Mouse (Mus musculus) stomach, embryonic 15.5 days (tissue): ENCODE measurements around the gene Lhfpl5. TPM values are rescaled to one million over a fixed set of nuclear protein-coding genes. Genes with fewer than 3 reads are reported as not detected.

Experiments used
- ATAC-seq: fragments of 200-750 bp; cut with Nextera tagmentation; 2 replicates; pipeline ENCODE4 v1.8.0; 2017; ENCODE audit warnings: low read depth, moderate number of reproducible peaks, moderate TSS enrichment; ENCODE audit not compliant: insufficient read depth, low FRiP score
- H3K27ac ChIP-seq: fragments of 300-500 bp; sonication (generic); 2 replicates; pipeline ENCODE4 v1.5.1; 2015; ENCODE audit warnings: mild to moderate bottlenecking, inconsistent platforms
- H3K27me3 ChIP-seq: fragments of 300-500 bp; sonication (generic); replicated peaks from 2 replicates; pipeline ENCODE4 v1.6.1; 2015; ENCODE audit warnings: inconsistent platforms
- H3K36me3 ChIP-seq: fragments of 300-500 bp; sonication (generic); 2 replicates; pipeline ENCODE4 v1.6.1; 2015; ENCODE audit warnings: inconsistent platforms
- H3K4me1 ChIP-seq: fragments of 300-500 bp; sonication (generic); 2 replicates; pipeline ENCODE4 v1.6.1; 2015; ENCODE audit warnings: inconsistent platforms
- H3K4me2 ChIP-seq: fragments of 300-500 bp; sonication (generic); 2 replicates; pipeline ENCODE4 v1.6.1; 2015; ENCODE audit warnings: mild to moderate bottlenecking, inconsistent platforms
- H3K4me3 ChIP-seq: fragments of 300-500 bp; sonication (generic); replicated peaks from 2 replicates; pipeline ENCODE4 v1.5.1; 2015; ENCODE audit warnings: inconsistent platforms
- H3K9ac ChIP-seq: fragments of 300-500 bp; sonication (generic); 2 replicates; pipeline ENCODE4 v1.6.1; 2015; ENCODE audit warnings: inconsistent platforms
- H3K9me3 ChIP-seq: fragments of 300-500 bp; sonication (generic); 2 replicates; pipeline ENCODE4 v1.6.1; 2016; ENCODE audit warnings: inconsistent platforms
- WGBS: fragments of 180-500 bp; shearing (Covaris S2); methylation state at CpG from one replicate; pipeline ENCODE4 v1.1.7; 2015; 5-methylcytosine and 5-hydroxymethylcytosine counted together
- polyA plus RNA-seq: library from polyadenylated mRNA; unstranded; fragments of >200 nt; fragmentation: Nextera tagmentation; extraction: Ambion mirVana; gene quantifications from 2 replicates; pipeline ENCODE4 v1.2.1, GENCODE M21; 2015

Gene Lhfpl5
- polyA plus RNA-seq, 1 experiment from 2014 or later, result 1.0 TPM

DNA sequence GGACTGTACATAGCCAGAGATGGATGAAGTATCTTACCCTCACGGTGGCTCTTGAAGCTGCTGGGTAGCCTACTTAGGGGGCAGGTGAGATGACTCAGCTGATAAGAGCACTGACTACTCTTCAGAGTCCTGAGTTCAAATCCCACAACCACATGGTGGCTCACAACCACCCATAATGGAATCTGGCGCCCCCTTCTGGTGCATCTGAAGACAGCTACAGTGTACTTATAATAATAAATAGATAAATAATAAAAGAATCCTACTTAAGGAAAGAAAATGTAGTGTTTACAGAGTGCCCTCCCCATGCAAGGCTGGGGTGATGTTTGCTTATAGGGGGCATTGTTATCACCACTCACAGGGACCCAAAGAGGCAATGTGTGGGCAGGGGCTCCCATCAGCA is 5.6 kb downstream of the Lhfpl5 start:
- Histone ChIP-seq H3K4me3 (no peak overlapping the region), H3K9ac (no peak overlapping the region), H3K27ac (no peak overlapping the region), H3K4me2 (no peak overlapping the region), H3K27me3 (no peaks in the 10 kb centered on the region), H3K36me3 (no peaks in the 10 kb centered on the region), H3K9me3 (no peaks in the 10 kb centered on the region), H3K4me1 (no peaks in the 10 kb centered on the region)
- no peak for ATAC-seq
- 61% methylated on average over 2 of the region's 2 CpGs for WGBS

DNA sequence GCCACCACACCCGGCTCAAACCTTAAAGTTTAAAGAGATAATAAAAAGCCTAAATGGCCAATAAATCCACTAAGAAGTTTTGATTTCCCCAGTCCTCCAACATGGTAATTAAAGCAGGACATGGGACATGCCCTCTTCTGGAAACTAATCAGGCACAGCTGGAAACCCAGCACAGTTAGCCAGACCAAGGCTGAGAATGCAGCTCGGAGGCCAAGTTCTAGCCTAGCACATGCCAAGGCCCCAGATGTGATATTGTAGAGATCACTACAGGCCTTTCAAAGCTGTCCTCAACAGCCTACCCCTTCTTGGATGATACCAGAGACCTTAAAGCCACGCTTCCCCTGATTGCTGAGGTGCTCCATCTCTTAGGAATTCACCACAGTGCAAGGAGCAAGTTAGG is 11.1 kb downstream of the Lhfpl5 start:
- H3K4me2 ChIP-seq, result no peak overlapping the region
- H3K4me1 ChIP-seq, result no peaks in the 10 kb centered on the region
- no peaks in the 10 kb centered on the region for H3K9me3 ChIP-seq
- no peak overlapping the region for H3K27ac ChIP-seq
- 89% methylated on average over 3 of the region's 3 CpGs for WGBS
- no peak for ATAC-seq
- H3K4me3 ChIP-seq, result no peak overlapping the region
- peaks cover 33% of the 10 kb centered on the region for H3K36me3 ChIP-seq
- no peaks in the 10 kb centered on the region for H3K27me3 ChIP-seq
- no peak overlapping the region for H3K9ac ChIP-seq

DNA sequence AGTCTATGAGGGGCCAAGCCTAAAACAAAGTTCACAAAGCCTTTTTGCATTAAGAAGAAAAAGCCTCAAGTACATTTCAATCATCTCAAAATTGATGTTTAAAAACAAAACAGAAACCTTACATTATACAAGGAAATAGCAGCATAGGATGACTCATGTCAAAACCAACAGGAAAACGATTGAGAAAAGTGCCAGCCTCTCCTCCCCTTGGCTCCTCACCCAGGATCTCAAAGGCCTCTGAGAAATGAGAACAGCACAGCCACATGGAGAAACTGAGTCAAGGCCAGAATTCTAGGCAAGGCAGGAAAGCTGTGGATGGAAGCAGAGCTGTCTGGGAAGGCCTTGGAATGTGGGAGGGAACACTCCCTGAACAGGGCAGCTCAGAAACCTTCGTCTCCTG is 13.2 kb downstream of the Lhfpl5 start:
- H3K27me3 ChIP-seq, result no peaks in the 10 kb centered on the region
- no peak overlapping the region for H3K27ac ChIP-seq
- no peaks in the 10 kb centered on the region for H3K9me3 ChIP-seq
- peaks cover 51% of the 10 kb centered on the region for H3K36me3 ChIP-seq
- WGBS, result 72% methylated on average over 2 of the region's 2 CpGs
- H3K4me3 ChIP-seq, result no peak overlapping the region
- no peak overlapping the region for H3K9ac ChIP-seq
- no peak overlapping the region for H3K4me2 ChIP-seq
- no peaks in the 10 kb centered on the region for H3K4me1 ChIP-seq
- no peak for ATAC-seq

DNA sequence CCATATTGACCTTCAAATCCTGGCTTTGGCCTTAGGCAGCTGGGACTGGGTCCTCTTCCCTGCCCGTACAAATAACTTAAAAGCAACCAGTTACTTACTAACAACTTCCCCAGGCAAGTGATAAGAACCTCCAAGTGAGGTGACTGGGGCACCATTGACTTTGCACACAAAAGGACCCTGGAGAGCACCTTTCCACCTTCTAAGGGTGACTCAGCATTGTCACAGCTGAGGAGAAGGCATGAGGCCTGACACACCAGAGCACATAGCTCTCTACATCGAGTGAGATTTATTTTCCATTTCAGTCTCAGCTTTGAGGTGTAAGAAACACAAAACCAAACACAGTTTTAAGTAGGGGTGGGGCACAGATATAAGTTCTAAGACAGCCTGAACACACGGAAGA is 15.2 kb downstream of the Lhfpl5 start:
- Histone ChIP-seq H3K4me1 (no peaks in the 10 kb centered on the region), H3K27ac (no peak overlapping the region), H3K9ac (no peak overlapping the region), H3K36me3 (peaks cover 56% of the 10 kb centered on the region), H3K9me3 (no peaks in the 10 kb centered on the region), H3K4me2 (no peak overlapping the region), H3K4me3 (no peak overlapping the region), H3K27me3 (no peaks in the 10 kb centered on the region)
- 77% methylated on average over 3 of the region's 3 CpGs for WGBS
- ATAC-seq, result no peak

DNA sequence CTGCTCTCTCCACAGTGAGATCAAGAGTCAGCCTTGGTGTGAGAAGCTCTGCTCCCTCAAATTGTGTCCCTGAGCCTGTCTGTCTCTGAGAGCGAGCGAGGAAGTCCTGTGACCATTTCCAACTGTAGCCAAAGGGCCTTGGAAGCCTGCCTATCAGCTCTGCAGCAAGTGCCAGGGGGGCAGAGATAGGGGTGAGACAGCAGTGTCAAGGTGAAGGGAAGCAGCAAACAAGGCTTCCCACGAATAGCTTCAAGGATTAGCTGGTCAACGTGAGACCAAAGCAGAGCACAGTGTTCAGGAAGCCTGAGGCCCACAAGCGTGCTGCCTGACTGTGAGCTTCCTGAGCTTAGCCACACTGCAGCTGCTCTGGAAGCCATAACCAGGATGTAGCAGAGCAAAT is 16.0 kb downstream of the Lhfpl5 start:
- Histone ChIP-seq H3K4me1 (no peaks in the 10 kb centered on the region), H3K27me3 (no peaks in the 10 kb centered on the region), H3K4me3 (no peak overlapping the region), H3K9me3 (no peaks in the 10 kb centered on the region), H3K4me2 (no peak overlapping the region), H3K27ac (no peak overlapping the region), H3K36me3 (peaks cover 59% of the 10 kb centered on the region), H3K9ac (no peak overlapping the region)
- ATAC-seq, result no peak
- WGBS, result 91% methylated on average over 5 of the region's 5 CpGs

DNA sequence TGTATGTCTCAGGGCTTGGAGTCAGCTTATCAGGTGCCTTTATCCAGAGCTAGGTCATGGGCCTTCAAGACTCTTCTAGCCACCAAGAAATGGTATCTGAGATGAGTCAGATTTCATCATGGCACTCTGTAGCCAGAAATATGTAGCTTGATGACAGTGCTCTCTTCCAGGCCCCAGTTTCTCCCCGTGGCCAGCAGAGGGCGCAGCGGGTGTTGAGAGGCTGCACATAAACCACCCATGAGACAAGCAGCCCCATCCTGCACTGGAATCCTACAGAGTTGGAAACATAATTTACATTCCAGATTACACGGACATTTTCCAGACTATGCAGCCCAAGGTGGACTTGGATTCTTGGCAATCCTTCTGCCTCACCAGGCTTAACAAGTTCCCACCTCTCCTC is 17.6 kb downstream of the Lhfpl5 start:
- Histone ChIP-seq H3K4me1 (no peaks in the 10 kb centered on the region), H3K9me3 (no peaks in the 10 kb centered on the region), H3K36me3 (peaks cover 59% of the 10 kb centered on the region), H3K27me3 (no peaks in the 10 kb centered on the region), H3K27ac (no peak overlapping the region), H3K4me3 (no peak overlapping the region), H3K9ac (no peak overlapping the region), H3K4me2 (no peak overlapping the region)
- 22% methylated on average over 4 of the region's 4 CpGs for WGBS
- ATAC-seq, result no peak; the same call in 1 of the 2 replicates

DNA sequence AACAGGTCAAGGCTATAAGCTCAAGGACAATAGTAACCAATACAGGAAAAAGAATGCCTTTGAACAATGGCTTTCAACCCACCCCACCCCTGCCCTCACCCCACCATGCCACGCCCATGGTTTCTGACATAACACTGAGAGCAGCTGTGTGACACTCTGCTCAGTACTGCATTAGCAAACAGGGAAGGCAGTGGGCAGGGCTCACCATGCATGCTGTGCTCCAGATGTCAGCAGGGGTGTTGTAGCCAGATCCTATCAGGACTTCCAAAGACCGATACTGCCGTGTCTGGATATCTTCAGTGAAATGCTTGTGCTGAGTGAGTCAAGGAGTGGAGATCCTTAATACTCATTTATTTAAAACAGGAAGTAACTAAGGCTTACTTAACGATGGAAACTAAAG is 18.5 kb downstream of the Lhfpl5 start:
- no peak for ATAC-seq
- Histone ChIP-seq H3K9me3 (no peaks in the 10 kb centered on the region), H3K4me1 (no peaks in the 10 kb centered on the region), H3K9ac (no peak overlapping the region), H3K4me3 (no peak overlapping the region), H3K36me3 (peaks cover 56% of the 10 kb centered on the region), H3K27me3 (no peaks in the 10 kb centered on the region), H3K27ac (no peak overlapping the region), H3K4me2 (no peak overlapping the region)
- WGBS, result 55% methylated on average over 4 of the region's 4 CpGs

DNA sequence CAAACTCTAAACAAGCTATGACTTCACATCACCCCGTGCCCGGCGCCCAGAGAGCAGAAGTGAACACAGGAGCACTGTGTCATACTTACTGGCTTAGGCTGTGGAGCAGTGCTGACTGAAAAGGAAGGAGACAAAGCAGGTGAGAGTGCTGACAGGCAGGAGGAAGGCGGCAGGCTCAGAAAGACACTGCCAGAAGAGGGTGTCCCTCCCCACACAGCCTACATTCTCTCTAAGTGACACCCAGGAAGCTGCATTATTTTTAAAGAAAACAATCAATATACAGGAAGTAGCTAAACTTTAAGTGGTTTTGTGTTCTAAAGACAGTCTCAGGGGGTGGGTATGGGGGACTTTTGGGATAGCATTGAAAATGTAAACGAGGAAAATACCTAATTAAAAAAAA is 25.3 kb downstream of the Lhfpl5 start:
- H3K36me3 ChIP-seq, result peaks cover 46% of the 10 kb centered on the region
- no peak overlapping the region for H3K27ac ChIP-seq
- H3K27me3 ChIP-seq, result no peaks in the 10 kb centered on the region
- 80% methylated on average over 5 of the region's 5 CpGs for WGBS
- H3K4me2 ChIP-seq, result no peak overlapping the region
- H3K4me1 ChIP-seq, result no peaks in the 10 kb centered on the region
- H3K9me3 ChIP-seq, result no peaks in the 10 kb centered on the region
- no peak for ATAC-seq
- no peak overlapping the region for H3K9ac ChIP-seq
- no peak overlapping the region for H3K4me3 ChIP-seq

DNA sequence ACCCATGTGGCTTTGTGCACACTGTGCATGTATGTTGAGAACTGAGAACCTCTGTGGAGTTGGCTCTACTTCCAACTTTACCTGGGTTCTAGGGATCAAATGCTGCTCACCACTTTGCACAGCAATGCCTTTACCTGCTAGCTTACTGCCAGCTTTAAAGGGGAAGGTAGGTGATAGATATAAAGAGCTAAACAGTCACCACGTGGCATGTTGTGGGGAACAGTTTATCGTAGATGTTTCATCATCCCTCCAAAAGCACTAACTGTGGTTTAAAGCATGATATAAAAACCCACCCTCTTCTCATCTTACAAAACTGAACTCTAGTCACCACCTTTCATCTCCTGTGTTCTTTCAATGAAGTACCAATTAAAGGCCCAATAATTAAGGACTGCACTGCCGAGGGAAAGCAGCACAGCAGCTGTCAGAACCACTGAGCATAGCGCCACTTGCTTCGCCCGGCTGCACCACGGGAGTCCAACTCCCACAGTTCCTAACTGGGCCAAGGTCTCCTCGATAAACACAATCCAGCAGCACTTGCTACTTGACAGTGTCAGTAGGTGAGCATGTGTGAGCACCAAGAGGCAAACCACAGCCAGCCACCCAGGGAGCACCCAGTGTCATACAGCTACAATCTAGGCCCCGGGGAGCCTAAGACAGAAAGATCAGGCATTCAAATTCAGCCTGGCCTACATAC is 26.3 kb downstream of the Lhfpl5 start:
- WGBS, result 88% methylated on average over 9 of the region's 9 CpGs
- Histone ChIP-seq H3K9me3 (no peaks in the 10 kb centered on the region), H3K4me1 (no peaks in the 10 kb centered on the region), H3K27me3 (no peaks in the 10 kb centered on the region), H3K4me3 (no peak overlapping the region), H3K9ac (no peak overlapping the region), H3K27ac (no peak overlapping the region), H3K4me2 (no peak overlapping the region), H3K36me3 (peaks cover 41% of the 10 kb centered on the region)
- no peak for ATAC-seq

DNA sequence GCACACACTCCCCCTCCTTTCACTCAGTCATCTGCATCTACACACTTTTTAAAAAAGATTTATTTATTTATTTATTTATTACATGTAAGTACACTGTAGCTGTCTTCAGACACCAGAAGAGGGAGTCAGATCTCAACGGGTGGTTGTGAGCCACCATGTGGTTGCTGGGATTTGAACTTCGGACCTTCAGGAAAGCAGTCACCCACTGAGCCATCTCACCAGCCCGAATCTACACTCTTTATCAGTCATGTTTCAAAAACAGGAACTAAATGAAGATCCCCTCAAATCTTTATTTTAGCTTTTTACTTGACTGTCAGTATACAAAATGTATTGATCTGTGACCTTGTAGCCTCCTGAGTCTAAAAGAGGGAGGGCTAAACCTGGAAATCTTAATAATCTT is 34.1 kb downstream of the Lhfpl5 start:
- no peak for ATAC-seq
- Histone ChIP-seq H3K27ac (no peak overlapping the region), H3K4me3 (no peak overlapping the region), H3K9me3 (no peaks in the 10 kb centered on the region), H3K4me2 (no peak overlapping the region), H3K4me1 (no peaks in the 10 kb centered on the region), H3K9ac (no peak overlapping the region), H3K36me3 (peaks cover 4% of the 10 kb centered on the region), H3K27me3 (no peaks in the 10 kb centered on the region)
- 74% methylated on average over 3 of the region's 3 CpGs for WGBS

DNA sequence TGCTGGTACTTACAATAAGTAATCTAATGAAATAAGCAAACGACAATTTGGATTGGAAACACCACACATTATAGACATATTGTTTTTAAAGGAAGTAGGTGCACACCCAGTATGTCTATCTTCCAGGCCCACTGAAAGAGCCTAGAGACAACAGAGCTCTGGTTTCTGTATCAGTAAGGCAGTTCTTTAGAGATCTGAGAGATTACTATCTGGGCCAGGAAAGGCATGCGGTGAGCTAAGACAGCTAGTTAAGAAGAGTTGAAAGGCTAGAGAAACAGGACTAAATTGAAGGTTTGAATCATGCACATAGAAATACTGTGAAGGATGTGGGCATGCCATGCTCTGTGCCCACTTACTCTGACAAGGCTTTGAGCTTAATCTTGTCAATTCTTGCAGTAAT is 37.2 kb downstream of the Lhfpl5 start:
- Histone ChIP-seq H3K9ac (no peak overlapping the region), H3K4me3 (no peak overlapping the region), H3K9me3 (no peaks in the 10 kb centered on the region), H3K4me2 (no peak overlapping the region), H3K27me3 (no peaks in the 10 kb centered on the region), H3K36me3 (peaks cover 8% of the 10 kb centered on the region; the same call in 1 of the 2 replicates), H3K27ac (no peak overlapping the region), H3K4me1 (0 out of 2 replicates have a peak, but pooled peaks cover 2% of the 10 kb centered on the region)
- 83% methylated on average over 2 of the region's 2 CpGs for WGBS
- ATAC-seq, result no peak

DNA sequence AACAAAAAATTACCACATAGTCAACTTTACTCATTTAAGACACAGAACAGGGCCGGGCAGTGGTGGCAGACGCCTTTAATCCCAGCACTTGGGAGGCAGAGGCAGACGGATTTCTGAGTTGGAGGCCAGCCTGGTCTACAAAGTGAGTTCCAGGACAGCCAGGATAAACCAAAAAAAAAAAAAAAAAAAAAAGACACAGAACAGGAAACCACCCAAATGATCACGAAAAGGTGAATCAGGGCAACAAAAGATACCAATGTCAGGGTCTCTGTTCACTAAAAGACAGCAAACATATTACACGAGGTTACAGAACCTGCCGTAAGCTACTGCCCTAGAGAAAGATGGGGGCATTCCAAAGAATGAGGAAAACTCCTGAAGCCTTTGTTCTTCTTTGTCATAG is 37.7 kb downstream of the Lhfpl5 start:
- WGBS, result 82% methylated on average over 6 of the region's 6 CpGs
- H3K4me3 ChIP-seq, result no peak overlapping the region

DNA sequence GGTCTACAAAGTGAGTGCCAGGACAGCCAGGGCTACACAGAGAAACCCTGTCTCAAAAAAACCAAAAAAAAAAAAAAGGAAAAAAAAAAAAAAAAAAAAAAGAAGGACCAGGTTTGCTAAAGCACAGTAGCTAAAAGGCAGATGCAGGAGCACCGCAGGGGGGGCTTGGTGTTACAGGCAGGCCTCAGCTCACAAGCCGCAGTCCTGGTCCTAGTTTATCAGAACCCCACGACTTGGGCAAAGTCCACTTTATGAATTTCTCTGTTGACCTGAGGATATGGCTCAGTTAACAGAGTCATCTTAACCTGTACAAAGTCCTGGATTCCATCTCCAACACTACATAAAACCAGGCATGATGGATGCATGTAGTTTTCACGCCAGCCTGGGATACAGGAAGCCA is 39.9 kb downstream of the Lhfpl5 start:
- H3K27me3 ChIP-seq, result no peaks in the 10 kb centered on the region
- peaks cover 13% of the 10 kb centered on the region; the same call in 1 of the 2 replicates for H3K36me3 ChIP-seq
- 87% methylated on average over 4 of the region's 4 CpGs for WGBS
- H3K27ac ChIP-seq, result no peak overlapping the region
- no peak overlapping the region for H3K4me2 ChIP-seq
- H3K4me3 ChIP-seq, result no peak overlapping the region
- H3K9me3 ChIP-seq, result no peaks in the 10 kb centered on the region
- ATAC-seq, result no peak
- 0 out of 2 replicates have a peak, but pooled peaks cover 4% of the 10 kb centered on the region for H3K4me1 ChIP-seq
- H3K9ac ChIP-seq, result no peak overlapping the region

More for the DNA sequence above, 37.7 kb downstream of the Lhfpl5 start:
- H3K4me1 ChIP-seq, result 0 out of 2 replicates have a peak, but pooled peaks cover 4% of the 10 kb centered on the region
- no peaks in the 10 kb centered on the region for H3K9me3 ChIP-seq
- no peak overlapping the region for H3K9ac ChIP-seq
- H3K27ac ChIP-seq, result no peak overlapping the region
- H3K4me2 ChIP-seq, result no peak overlapping the region
- ATAC-seq, result no peak
- peaks cover 8% of the 10 kb centered on the region; the same call in 1 of the 2 replicates for H3K36me3 ChIP-seq
- no peaks in the 10 kb centered on the region for H3K27me3 ChIP-seq
